Comparison of ENCODE assay signal across 8 mouse cellular contexts in genomic region chr6:59024164-59024724, GRCm38 (mm10). TPM values are rescaled to one million over a fixed set of nuclear protein-coding genes. Genes with fewer than 3 reads are reported as not detected.
DNase-seq lines count a peak whose midpoint lies in the region; ATAC-seq lines count a peak whose summit lies in the region.

Gene Fam13a (minus strand): TSS chr6:59024549.

- H3K27me3 ChIP-seq in hindbrain, embryonic 12.5 days, result no peaks in the 10 kb centered on the region
- H3K27me3 ChIP-seq in lung, embryonic 16.5 days (ENCODE audit: control insufficient read depth, insufficient read depth, low read depth, low read length), result no peaks in the 10 kb centered on the region

- DNase-seq in WW6 (ENCODE audit: low read depth, low spot score), result peak; percentile 48
- DNase-seq in cerebellum, postnatal 14 days, result peak; percentile 70 to 77
- peak; percentile 76 to 82 for DNase-seq in frontal cortex, postnatal 14 days (ENCODE audit: low spot score in 2 of 2)
- DNase-seq in layer of hippocampus, postnatal 10 days (ENCODE audit: low spot score in 2 of 2), result peak; percentile 71 to 77
- DNase-seq in ovary, postnatal 14 days (ENCODE audit: low spot score), result peak; percentile 62
- peak; percentile 64 to 81 for DNase-seq in urinary bladder, adult 18-20 months (ENCODE audit: low spot score in 2 of 2)

- peak; percentile 98 for ATAC-seq in hindbrain, embryonic 12.5 days (ENCODE audit: low FRiP score)
- peak; percentile 99 for ATAC-seq in lung, embryonic 16.5 days (ENCODE audit: low read depth)

- WGBS in hindbrain, embryonic 12.5 days, result under 1% methylated on average over 16 of the region's 16 CpGs
- WGBS in lung, embryonic 16.5 days, result under 1% methylated on average over 16 of the region's 16 CpGs

- peak within 1 kb of the TSS; percentile 67 for H3K27ac ChIP-seq in hindbrain, embryonic 12.5 days
- H3K27ac ChIP-seq in lung, embryonic 16.5 days (ENCODE audit: low read length), result peak within 1 kb of the TSS; percentile 77

- H3K9ac ChIP-seq in hindbrain, embryonic 12.5 days, result peak within 1 kb of the TSS; percentile 48
- peak within 1 kb of the TSS; percentile 63 for H3K9ac ChIP-seq in lung, embryonic 16.5 days (ENCODE audit: low read length)

- H3K4me2 ChIP-seq in hindbrain, embryonic 12.5 days (replicated peaks), result peak within 1 kb of the TSS; percentile 55
- H3K4me2 ChIP-seq in lung, embryonic 16.5 days (ENCODE audit: low read depth, low read length), result peak within 1 kb of the TSS; percentile 52

- H3K9me3 ChIP-seq in hindbrain, embryonic 12.5 days (replicated peaks), result no peaks in the 10 kb centered on the region
- H3K9me3 ChIP-seq in lung, embryonic 16.5 days (ENCODE audit: control insufficient read depth, low read length), result peaks cover 2% of the 10 kb centered on the region; the same call in 1 of the 2 replicates

- H3K4me3 ChIP-seq in hindbrain, embryonic 12.5 days, result peak within 1 kb of the TSS; percentile 49
- H3K4me3 ChIP-seq in lung, embryonic 16.5 days (ENCODE audit: low read length), result peak within 1 kb of the TSS; percentile 65

- no peaks in the 10 kb centered on the region; the same call in 1 of the 2 replicates for H3K4me1 ChIP-seq in hindbrain, embryonic 12.5 days
- no peaks in the 10 kb centered on the region for H3K4me1 ChIP-seq in lung, embryonic 16.5 days (replicated peaks; ENCODE audit: control insufficient read depth, insufficient read depth, low read length)

- no peaks in the 10 kb centered on the region for H3K36me3 ChIP-seq in hindbrain, embryonic 12.5 days
- no peaks in the 10 kb centered on the region for H3K36me3 ChIP-seq in lung, embryonic 16.5 days (ENCODE audit: control insufficient read depth, insufficient read depth, low read length)

RNA-seq across cellular contexts. Expression of gene Fam13a, which starts in this region (rescaled TPM):
- 6.2 and 6.8 TPM in 2 replicates for polyA plus RNA-seq in hindbrain, embryonic 12.5 days (2016; fragmentation: Nextera tagmentation; extraction: Ambion mirVana)
- total RNA-seq in layer of hippocampus, postnatal 10 days (2021), result 10 to 100 TPM; 16.0 to 16.5 TPM
- polyA plus RNA-seq in lung, embryonic 16.5 days (2015; fragmentation: Nextera tagmentation; extraction: Ambion mirVana), result 27.3 and 33.3 TPM in 2 replicates

Comparison
In these comparisons a context has a peak if more than half of its experiments do, and no peak if none do; other contexts are left out.
1. Peak in every context shown above with its lines: DNase-seq, ATAC-seq, H3K4me3 ChIP-seq and H3K27ac ChIP-seq.